Mouse (Mus musculus) ovary, postnatal 36 days (tissue): ENCODE data around the gene Ace.

Experiments
- DNase-seq: peaks from one replicate; pipeline ENCODE4 v3.0.0; 2022; ENCODE audit warnings: low spot score, mixed read lengths

Ace gene

GRCm38 (mm10) chr11:105946694-105947154, 21.0 kb upstream of the Ace start:
- DNase-seq: no peak

GRCm38 (mm10) chr11:105948255-105948654, 19.5 kb upstream of the Ace start:
- DNase-seq: no peak

GRCm38 (mm10) chr11:105950519-105950918, 17.2 kb upstream of the Ace start:
- DNase-seq: no peak

- no peak for DNase-seq
Observed at GRCm38 (mm10) chr11:105951601-105952044, 16.1 kb upstream of the Ace start.

GRCm38 (mm10) chr11:105952111-105952510, 15.6 kb upstream of the Ace start:
- no peak for DNase-seq

GRCm38 (mm10) chr11:105952911-105953386, 14.8 kb upstream of the Ace start, which contains the start of gene Cyb561:
Cyb561 (minus strand) TSS chr11:105953336.
- no peak for DNase-seq

- no peak for DNase-seq
Observed at GRCm38 (mm10) chr11:105953402-105953801, 14.3 kb upstream of the Ace start.

GRCm38 (mm10) chr11:105955815-105956430, 11.8 kb upstream of the Ace start:
- no peak for DNase-seq

GRCm38 (mm10) chr11:105957501-105957900, 10.2 kb upstream of the Ace start:
- no peak for DNase-seq

- DNase-seq: no peak
Observed at GRCm38 (mm10) chr11:105958566-105958965, 9.2 kb upstream of the Ace start.

- peak; percentile 60 for DNase-seq
Observed at GRCm38 (mm10) chr11:105959355-105959754, 8.4 kb upstream of the Ace start.

- no peak for DNase-seq
Observed at GRCm38 (mm10) chr11:105964691-105965090, 3.1 kb upstream of the Ace start.

- DNase-seq: no peak
Observed at GRCm38 (mm10) chr11:105966288-105966687, 1.5 kb upstream of the Ace start.

- DNase-seq: no peak
Observed at GRCm38 (mm10) chr11:105968948-105969347, 1.2 kb downstream of the Ace start.

GRCm38 (mm10) chr11:105969516-105969915, 1.8 kb downstream of the Ace start:
- DNase-seq: peak; percentile 59

- no peak for DNase-seq
Observed at GRCm38 (mm10) chr11:105974593-105974992, 6.8 kb downstream of the Ace start.

- DNase-seq: no peak
Observed at GRCm38 (mm10) chr11:105975050-105975449, 7.3 kb downstream of the Ace start.

GRCm38 (mm10) chr11:105975636-105976035, 7.9 kb downstream of the Ace start:
- no peak for DNase-seq

GRCm38 (mm10) chr11:105978232-105978631, 10.5 kb downstream of the Ace start:
- no peak for DNase-seq

GRCm38 (mm10) chr11:105978634-105979033, 10.9 kb downstream of the Ace start:
- no peak for DNase-seq

- DNase-seq: no peak
Observed at GRCm38 (mm10) chr11:105984452-105984851, 16.7 kb downstream of the Ace start.

- no peak for DNase-seq
Observed at GRCm38 (mm10) chr11:105987446-105987845, 19.7 kb downstream of the Ace start.

GRCm38 (mm10) chr11:105989446-105989845, 21.7 kb downstream of the Ace start:
- DNase-seq: no peak

- no peak for DNase-seq
Observed at GRCm38 (mm10) chr11:105990231-105990630, 22.5 kb downstream of the Ace start.
